Mouse (Mus musculus): ENCODE measurements around the gene Adgrf3. TPM values are rescaled to one million over a fixed set of nuclear protein-coding genes. Genes with fewer than 3 reads are reported as not detected.

Adgrf3 gene
- total RNA-seq, 2 experiments from 2014 or later = not detected

GRCm38 (mm10) chr5:30203216-30203885 lies 2.2 kb downstream of the Adgrf3 start:
- intact Hi-C loops (cut with DNase I) = no loop called here
- DNase-seq = no peak

- intact Hi-C loops (cut with DNase I) = no loop called here
- DNase-seq = no peak
Observed at GRCm38 (mm10) chr5:30202221-30202620, 3.3 kb downstream of the Adgrf3 start.

- DNase-seq = peak; percentile 38
- intact Hi-C loops (cut with DNase I) = no loop called here
Observed at GRCm38 (mm10) chr5:30201521-30201920, 4.0 kb downstream of the Adgrf3 start.

GRCm38 (mm10) chr5:30198257-30198656 lies 7.3 kb downstream of the Adgrf3 start:
- intact Hi-C loops (cut with DNase I) = no loop called here
- DNase-seq = no peak

GRCm38 (mm10) chr5:30195340-30195739 lies 10.2 kb downstream of the Adgrf3 start:
- intact Hi-C loops (cut with DNase I) = no loop called here
- no peak for DNase-seq

- DNase-seq = no peak
- intact Hi-C loops (cut with DNase I) = no loop called here
Observed at GRCm38 (mm10) chr5:30192452-30192851, 13.1 kb downstream of the Adgrf3 start.

GRCm38 (mm10) chr5:30187687-30188485 lies 17.6 kb downstream of the Adgrf3 start:
- intact Hi-C loops (cut with DNase I) = no loop called here
- no peak for DNase-seq

GRCm38 (mm10) chr5:30175811-30176210 lies 29.7 kb downstream of the Adgrf3 start:
- DNase-seq = no peak
- intact Hi-C loops (cut with DNase I) = loop anchor here (5.0 kb wide), 1 partner anchor 34 kb away; no protein-coding TSS in a partner anchor

GRCm38 (mm10) chr5:30172931-30173692 lies 32.4 kb downstream of the Adgrf3 start:
- DNase-seq = no peak
- intact Hi-C loops (cut with DNase I) = no loop called here

- intact Hi-C loops (cut with DNase I) = no loop called here
- no peak for DNase-seq
Observed at GRCm38 (mm10) chr5:30172115-30172514, 33.4 kb downstream of the Adgrf3 start.

GRCm38 (mm10) chr5:30170303-30170940 lies 35.1 kb downstream of the Adgrf3 start:
- intact Hi-C loops (cut with DNase I) = no loop called here
- DNase-seq = no peak

GRCm38 (mm10) chr5:30165234-30165946 lies 40.1 kb downstream of the Adgrf3 start:
- intact Hi-C loops (cut with DNase I) = no loop called here

GRCm38 (mm10) chr5:30162339-30162738 lies 43.2 kb downstream of the Adgrf3 start:
- intact Hi-C loops (cut with DNase I) = no loop called here
- no peak for DNase-seq

More at GRCm38 (mm10) chr5:30165234-30165946, 40.1 kb downstream of the Adgrf3 start:
- DNase-seq = no peak

- no peak for DNase-seq
- intact Hi-C loops (cut with DNase I) = no loop called here
Observed at GRCm38 (mm10) chr5:30161836-30162235, 43.7 kb downstream of the Adgrf3 start.

GRCm38 (mm10) chr5:30159601-30160000 lies 45.9 kb downstream of the Adgrf3 start:
- DNase-seq = no peak
- intact Hi-C loops (cut with DNase I) = no loop called here

- intact Hi-C loops (cut with DNase I) = no loop called here
- DNase-seq = no peak
Observed at GRCm38 (mm10) chr5:30155821-30156629, 49.5 kb downstream of the Adgrf3 start.

GRCm38 (mm10) chr5:30155395-30155792 lies 50.1 kb downstream of the Adgrf3 start:
- DNase-seq = no peak
- intact Hi-C loops (cut with DNase I) = no loop called here

GRCm38 (mm10) chr5:30154474-30155394 lies 50.8 kb downstream of the Adgrf3 start, which contains the start of the genes Hadha and Hadhb:
Gene Hadha (minus strand): TSS chr5:30155162.
Gene Hadhb (plus strand): TSS chr5:30155248.
- peak; percentile 92 for DNase-seq
- intact Hi-C loops (cut with DNase I) = no loop called here

Data from left cerebral cortex, postnatal 4 days (tissue).